Mouse (Mus musculus): ENCODE data around the gene Cdca8.

The Cdca8 gene

DNA sequence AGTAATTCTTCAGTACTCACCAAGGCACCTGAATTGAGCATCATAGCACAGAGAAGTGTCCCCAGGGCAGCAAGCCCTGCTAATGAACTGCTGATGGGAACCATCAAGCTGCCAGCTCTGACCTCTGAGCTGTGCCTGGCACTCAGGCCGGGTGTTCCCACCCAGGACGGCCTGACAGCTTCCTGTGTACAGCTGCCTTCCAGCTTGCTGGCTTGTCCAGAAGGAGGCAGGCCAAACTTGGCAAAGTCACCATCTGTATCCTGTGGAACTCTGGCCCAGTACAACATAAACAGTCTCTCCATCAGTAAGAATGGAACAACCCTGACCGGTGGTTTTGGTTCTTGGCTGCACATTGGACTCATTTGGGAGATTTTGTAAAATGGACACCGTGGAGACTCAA, 14.4 kb upstream of the Cdca8 start:
- no peak for DNase-seq (ENCODE audit: low spot score in 2 of 2)

DNA sequence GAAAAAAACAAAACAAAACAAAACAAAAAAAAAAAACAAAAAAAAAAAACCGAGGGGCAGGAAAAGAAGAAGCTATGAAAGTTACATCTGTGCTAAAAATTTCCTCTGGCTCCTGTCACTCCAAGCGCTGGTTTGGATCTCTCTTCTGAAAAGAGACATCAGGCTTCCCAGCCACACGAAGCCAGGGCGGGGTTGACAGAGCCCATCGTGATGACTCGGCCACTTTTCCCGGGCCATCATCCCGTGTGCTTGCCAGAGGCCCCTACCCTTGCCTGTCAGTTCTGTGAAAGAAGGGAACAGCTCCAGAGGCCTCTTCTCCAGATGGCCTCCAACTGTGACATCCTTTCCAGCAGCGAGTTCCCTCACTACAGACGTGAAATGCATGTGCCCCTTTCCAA, 11.9 kb upstream of the Cdca8 start:
- no peak for DNase-seq (ENCODE audit: low spot score in 2 of 2)

DNA sequence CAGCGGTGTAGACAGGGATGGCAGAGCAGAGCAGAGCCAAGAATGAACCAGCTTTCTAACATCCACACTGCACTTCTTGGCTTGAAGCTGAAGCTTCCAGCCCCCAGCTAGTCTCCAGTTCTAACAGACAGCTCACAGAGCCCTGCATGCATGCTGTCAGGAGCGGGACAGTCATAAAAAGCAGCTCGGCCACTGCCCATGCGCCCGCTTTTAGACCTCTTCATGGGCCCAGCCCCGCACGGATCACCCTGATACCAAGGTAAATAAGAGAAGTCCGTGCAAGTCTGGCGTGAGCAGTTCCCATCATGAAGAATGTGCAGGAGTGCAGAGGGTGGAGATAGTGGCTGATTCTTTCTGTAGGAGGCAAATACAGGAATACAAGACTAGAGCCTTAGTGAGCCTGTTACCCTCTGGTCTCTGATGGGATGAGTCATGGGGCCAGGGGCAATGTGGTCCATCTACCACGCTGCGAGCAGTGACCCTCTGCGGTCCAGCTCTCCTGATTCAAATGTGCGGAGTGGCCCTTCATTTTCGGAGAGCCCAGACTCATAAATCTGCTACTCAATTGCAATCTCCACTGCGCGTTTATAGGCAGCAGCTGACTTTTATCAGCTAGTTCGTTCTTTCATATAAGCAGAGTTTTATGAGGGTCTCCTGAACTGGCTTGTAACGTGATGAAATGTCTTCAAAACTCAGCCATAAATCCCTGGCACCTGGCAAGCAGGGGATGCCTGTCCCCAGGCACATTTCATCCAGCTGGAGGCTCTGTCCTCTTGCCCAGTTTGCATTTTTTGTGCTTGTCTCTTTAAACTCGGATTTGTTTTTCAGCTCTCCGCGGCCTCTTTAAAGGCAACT, 11.3 kb upstream of the Cdca8 start:
- DNase-seq (ENCODE audit: low spot score in 2 of 2): no peak

DNA sequence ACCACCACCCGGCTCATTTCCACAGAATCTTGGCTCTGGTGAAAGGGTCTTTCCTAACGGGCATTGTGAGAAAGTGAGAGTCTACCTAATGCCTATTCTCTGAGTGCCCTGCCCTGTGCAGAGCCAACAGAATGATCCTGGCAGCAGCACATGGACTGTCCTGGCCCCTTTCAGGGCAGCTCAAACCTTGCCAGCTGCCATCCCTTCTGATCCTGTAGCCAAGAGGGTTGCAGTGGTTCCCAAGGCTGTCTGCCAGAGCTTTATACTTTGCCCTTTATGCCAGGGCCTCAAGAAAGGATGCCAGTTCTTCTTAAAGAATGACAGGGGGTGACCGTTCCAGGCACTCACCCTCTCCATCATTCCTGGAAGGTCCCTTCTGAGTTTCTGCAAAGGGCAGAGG, 10.4 kb upstream of the Cdca8 start:
- DNase-seq (ENCODE audit: low spot score in 2 of 2): no peak

DNA sequence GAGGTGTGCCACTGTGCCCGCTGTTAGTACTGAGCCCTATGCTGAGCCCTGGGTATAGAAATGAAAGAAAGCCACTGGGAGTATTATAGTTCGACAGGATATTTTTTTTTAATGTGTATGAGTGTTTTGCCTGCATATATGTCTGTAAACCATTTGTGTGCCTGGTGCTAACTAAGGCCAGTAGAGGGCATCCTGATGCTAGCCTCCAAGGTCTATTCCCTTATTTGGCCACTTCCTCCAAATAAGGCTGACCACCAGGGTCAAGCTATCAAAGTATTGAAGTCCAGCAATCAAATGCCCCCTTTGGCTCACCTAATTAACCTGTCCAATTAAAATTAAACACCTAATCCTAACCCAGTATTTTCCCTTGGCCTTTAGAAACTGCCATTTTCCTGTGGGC, 5.8 kb upstream of the Cdca8 start:
- DNase-seq (ENCODE audit: low spot score in 2 of 2): no peak

DNA sequence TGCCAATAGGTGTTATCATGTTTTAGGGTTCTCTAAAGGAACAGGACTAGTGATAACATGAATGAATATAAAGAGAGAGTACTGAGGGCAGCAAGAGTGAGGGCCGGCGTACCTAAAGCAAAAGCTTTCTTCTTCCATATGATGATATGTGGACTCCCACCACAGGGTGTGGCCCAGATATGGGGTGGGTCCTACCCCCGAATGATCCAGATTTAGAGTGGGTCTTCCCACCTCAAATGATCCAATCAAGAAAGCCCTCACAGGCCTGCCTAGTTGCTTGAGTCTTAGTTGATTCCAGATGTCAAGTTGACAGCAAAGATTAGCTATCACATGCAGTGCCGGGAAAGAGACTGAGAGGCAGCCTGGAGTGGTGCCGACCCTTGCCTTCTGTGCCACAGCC, 4.7 kb upstream of the Cdca8 start:
- DNase-seq (ENCODE audit: low spot score in 2 of 2): no peak

DNA sequence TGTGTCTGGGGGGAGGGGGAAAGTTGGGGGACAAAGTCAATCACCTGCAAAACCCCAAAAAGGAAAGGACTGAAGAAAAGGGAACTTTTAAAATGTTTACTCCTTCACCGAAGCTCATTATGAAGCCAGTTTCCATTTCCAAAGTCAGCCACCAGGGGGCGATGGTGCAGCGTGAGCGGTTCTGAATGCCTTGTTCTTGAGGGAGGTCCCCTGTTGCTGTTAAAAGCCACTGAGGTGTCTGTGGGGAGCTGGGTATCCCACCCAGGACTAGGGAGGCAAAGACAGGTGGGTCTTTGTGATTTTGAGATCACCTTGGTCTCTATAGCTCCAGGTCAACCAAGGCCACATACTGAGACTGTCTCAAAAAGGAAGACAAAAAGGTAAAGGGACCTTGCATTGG, 3.9 kb upstream of the Cdca8 start:
- peak; percentile 78 to 94 for DNase-seq (ENCODE audit: low spot score in 2 of 2)

DNA sequence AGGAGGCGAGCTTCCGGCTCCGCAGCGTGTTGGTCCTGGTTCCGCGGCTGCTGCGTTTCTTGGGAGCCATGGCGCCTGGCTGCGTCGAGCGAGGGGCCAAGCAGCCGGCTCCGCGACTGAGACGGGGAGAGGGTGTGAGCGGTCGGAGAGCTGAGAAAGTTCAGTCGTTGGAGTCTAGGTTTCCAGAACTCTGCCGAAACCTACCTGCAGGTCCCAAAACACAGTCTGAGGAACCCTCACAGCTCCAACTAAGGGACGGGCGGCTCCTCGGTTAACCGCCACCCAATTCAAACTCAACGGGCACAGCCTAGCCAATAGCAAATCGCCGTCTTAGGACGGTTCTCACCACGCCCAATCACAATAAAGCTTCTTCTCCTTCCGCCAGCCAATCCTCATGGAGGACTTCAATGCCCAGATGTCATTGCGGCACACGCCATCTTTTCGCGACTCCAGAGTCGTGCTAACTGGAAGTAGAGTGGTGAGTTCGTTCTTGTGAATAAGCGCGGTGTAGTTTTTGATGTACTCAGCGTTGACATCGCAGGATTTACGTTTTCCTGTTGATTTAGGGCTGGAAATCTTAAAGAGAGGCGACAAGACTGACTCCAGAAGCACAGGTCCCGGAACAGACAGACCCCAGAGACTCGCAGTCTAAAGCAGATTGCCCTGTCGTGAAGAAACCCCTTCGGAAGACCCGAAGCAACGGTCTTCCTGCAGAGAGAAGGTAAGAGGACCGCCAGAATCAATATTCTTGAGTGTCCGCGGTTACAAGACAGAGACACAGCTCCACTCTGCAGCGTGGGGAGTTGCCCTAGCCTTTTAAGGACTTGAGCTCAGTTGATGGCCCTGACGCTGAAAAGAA, 2.3 kb downstream of the Cdca8 start, which contains the start of gene 9930104L06Rik:
9930104L06Rik (plus strand) TSS at position 436 of the 859 bp plus-strand sequence.
- DNase-seq (ENCODE audit: low spot score in 2 of 2): peak; percentile 90 to 93

DNA sequence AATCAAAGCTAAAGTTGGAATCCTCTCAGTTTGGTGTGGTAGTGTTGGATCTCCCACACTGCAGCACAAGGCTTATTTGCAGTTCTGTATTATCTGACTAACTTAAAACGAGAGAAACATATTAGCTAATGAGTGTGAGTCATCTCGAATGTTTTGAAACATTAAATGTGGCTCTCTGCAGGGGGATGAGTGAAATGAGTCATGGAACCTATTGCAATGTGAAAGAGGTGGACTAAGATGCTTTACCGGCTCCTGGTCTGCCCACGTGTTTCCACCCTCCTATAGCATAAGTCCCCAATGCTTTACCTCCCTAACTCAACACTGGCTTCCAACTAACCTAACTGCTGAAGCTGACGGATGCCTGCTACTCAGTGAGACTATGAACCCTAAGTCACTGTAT, 11.0 kb downstream of the Cdca8 start:
- no peak for DNase-seq (ENCODE audit: low spot score in 2 of 2)

DNA sequence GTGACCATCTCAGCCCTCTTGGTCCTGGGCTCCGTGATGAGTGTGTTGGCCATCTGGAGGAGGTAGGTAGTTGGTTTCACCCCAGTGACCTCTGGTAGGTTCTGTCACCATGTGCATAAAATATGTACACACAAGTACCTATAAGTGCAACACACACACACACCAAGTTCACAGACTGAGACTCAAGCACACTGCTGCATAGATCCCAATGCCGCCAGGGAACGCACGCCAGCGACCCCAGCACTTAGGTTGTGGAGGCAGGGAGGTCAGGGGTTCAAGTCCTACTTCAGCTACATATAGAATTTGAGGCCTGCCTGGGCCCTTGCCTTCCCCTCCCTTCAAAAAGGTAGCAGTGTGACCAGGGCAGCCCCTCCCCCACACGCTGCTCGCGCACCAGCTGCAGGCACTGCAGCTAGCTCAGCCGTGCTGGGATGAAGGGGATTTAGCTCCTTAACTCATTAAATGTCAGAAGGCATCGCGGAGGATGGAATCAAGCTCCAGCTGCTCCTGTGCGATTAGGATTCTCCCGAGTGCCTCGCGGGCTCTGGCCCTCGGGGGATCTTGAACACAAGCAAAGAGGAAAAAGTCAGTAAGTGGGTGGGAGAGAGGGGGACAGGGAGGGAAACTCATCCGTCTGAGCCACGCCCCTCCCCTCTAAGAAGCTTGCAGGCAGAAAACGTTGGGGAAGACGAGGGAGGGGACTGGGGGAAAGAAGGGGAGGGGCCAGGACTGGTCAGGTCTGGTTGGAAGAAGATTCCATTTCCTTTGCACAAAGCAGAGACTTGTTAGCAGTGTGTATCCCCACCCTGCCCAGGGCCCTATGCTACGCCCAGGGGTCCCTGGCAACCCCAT, 32.9 kb downstream of the Cdca8 start:
- no peak for DNase-seq (ENCODE audit: low spot score in 2 of 2)

DNA sequence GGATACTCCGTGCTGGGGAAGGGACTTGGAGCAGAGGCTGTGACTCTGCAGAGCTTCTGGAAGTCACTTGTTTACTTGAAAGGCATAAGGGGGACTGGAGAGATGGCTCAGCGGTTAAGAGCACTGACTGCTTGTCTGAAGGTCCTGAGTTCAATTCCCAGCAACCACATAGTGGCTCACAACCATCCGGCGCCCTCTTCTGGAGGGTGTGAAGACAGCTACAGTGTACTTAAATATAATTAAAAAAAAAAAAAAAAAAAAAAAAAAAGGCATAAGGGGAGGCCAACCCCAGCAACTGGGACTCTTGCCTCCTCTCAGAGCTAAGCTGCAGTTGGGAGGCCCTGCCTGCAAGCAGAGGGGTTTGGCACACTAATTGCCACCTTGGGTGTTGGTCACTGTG, 33.7 kb downstream of the Cdca8 start:
- no peak for DNase-seq (ENCODE audit: low spot score in 2 of 2)

DNA sequence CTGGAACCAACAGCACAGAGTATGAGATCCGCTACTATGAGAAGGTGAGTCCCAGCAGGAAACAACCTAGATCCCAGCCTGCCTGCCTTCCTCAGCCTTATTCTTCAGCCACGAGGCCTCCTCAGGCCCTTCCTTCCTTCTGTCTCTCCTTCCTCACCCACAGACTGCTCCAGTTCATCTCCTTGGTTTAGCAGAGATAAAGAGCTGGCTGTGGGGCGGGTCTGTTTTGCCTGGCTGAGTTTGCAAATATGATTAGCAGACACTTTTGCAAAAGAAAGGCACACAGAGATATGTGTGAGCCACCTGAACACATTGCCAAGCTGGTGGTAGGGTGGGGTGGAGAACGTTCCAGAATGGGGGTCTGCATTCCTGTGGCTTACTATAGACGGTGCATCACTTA, 39.2 kb downstream of the Cdca8 start:
- DNase-seq (ENCODE audit: low spot score in 2 of 2): no peak

DNA sequence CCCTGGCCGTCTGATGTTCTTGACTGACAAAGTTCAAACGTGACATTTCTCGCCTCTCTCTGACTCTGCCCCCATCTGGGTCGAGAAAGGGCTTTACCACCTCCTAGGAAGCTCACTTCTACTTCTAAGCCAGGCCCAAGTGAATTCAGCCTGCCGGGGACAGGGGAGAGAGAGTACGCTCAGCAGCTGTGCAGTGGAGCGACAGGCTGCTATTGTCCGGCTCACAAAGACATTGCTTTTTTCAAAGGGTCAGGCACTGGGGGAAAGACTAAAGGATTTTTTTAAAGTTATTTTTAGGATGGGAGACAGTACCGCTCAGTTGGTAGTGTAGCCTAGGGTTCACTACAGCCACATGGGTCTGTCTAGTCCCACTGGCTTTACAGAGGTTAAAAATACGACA, 40.7 kb downstream of the Cdca8 start:
- DNase-seq (ENCODE audit: low spot score in 2 of 2): no peak

DNA sequence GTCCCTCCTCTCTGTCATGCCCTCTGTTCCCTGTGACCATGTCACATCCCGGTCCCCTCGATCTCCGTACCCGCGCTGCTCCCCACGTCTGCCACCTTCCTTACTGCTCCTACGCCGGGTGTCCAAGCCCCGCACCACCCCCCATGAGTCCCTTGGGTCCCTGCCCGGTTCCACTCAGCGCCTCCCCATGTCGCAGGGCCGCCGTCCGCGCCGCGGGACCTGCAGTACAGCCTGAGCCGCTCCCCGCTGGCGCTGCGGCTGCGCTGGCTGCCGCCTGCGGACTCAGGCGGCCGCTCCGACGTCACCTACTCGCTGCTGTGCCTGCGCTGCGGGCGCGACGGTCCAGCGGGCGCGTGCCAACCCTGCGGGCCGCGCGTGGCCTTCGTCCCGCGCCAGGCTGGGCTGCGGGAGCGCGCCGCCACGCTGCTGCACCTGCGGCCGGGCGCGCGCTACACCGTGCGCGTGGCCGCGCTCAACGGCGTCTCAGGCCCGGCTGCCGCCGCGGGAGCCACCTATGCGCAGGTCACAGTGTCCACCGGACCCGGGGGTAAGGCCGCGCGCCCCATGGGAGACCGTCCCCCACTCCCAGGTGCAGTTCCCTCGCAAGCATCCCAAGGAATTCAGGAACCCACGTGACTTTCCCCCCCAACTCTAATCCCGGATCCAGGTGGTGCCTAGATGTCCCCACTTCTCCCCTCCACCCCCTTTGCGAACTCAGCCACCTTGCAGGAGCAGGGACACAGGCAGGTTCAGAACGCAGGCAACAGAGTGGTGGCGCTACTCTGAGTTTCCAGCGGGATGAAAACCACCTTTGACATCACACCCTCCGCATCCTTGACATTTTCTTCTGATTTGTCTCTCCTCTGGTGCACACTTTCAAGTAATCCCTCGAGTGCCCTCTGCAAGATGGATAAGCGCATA, 44.3 kb downstream of the Cdca8 start:
- DNase-seq (ENCODE audit: low spot score in 2 of 2): no peak

DNA sequence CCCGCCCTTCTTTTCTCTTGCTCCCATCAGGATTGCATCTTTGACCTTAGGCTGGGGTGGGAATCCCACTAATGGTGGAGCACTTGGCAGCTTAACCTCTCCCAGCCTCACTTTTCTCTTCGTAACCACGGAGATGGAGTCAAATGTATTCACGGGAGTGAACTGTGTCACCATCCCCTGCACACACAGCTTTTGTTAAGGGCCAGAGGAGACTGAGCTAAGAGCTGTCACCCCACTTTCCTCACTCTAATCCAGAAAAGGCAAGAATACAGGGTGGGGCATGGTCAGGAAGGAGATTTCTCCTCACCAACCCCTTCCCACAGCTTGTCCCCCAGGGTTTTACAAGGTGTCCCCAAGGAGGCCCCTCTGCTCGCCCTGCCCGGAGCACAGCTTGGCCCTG, 45.3 kb downstream of the Cdca8 start:
- no peak for DNase-seq (ENCODE audit: low spot score in 2 of 2)

DNA sequence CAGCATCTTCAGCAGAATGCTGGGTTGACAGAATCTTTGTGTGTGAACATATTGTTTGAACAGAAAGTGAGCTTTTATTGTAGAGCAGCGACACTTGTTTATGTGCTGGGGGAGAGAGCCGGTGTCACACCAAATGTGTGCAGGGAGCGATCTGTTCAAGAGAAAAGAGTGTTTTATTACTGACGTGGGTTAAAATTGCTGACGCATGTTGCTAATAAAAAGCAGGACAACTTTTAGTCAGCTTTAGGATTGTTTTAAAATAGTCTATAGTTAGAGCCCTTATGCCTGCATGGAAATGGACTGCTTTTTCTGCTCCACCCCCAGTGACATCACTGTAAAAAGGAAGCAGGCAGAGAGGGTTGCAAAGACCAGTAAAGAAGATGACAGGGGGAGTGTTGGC, 48.3 kb downstream of the Cdca8 start:
- DNase-seq (ENCODE audit: low spot score in 2 of 2): no peak

DNA sequence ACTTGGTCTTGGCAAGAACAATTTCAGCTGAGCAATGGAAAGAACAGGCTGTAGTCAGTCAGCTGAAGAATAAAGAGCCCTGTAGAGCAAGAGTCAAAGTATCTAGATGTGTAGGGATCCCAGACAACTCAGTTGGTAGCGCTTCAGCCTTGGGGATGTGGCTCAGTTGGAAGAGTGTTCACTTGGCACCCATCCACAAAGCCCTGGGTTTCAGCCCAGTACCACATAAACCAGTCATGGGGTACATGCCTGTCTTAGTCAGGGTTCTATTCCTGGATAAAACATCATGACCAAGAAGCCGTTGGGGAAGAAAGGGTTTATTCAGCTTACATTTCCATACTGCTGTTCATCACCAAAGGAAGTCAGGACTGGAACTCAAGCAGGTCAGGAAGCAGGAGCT, 49.2 kb downstream of the Cdca8 start:
- DNase-seq (ENCODE audit: low spot score in 2 of 2): no peak

DNA sequence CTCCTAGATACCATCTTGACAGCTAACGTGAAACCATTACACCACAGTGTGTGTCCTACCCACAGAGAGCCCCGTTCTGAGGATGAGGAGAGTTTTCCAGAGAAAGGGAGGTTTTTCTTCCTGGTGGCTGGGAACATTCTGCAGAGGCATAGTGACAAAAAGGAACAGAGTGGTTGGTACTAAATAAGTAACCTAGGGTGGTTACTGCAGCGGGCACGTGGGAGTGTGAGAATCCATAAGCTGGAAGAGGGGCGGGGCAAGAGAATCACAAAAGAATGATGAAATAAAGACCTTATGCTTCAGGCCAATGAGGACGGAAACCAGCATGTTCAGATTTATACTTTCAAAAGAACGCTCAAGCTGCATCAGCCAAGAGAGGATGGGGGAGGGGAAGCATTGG, 50.4 kb downstream of the Cdca8 start:
- DNase-seq (ENCODE audit: low spot score in 2 of 2): no peak

DNA sequence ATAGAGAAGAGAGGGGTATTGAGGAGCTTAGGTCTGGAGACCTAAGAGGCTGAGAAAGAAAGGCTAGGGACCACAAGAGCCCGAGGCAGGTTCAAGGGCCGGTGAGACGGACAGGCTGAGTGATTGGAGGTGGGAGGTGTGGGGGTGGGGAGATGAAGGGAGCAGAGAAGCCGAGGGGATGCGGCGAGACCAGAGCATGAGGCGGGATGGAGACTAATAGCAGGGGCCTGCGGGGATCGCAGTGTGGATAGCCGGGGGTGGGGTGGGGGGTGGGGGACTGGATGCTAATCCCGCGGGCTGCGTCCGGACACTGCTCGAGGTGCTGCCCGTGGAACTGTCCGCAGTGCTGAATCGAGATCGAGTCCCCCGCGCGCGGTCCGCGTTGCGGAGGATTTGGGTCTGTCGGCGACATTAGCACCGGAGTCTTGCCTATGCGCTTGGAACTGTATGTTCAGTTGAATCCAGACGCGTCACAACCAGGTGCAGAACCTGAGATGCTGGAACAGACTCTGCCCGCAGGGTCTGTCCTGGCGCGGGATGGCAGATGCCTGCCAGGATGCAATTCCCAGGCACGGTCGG, 56.9 kb downstream of the Cdca8 start:
- no peak for DNase-seq (ENCODE audit: low spot score in 2 of 2)

DNA sequence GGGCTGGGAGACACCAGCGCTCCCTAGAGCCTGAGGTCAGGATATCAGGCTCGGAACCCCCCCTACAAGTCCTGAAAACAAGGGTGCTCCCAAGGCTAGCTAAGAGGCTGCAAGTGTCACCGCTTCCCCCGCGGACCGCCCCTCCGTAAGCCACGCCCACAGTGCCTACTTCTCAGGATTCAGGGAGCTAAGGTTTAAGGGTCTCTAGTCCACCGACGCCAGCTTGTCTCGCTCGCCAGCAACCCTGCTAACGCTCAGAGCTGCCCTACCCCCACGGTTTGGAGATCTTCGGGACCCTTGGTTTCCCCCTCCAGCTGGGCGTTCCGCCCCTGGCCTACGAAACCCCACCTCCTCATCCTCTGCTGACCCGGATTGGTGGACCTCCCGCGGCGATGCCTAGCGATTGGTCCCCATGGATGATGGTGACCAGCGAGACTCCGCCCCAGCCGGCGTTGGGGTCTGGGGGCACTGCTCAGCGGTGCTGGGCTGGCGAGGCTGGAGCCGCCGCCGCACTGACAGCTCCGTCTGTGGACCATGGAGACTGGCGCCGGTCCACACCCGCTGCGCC, 57.7 kb downstream of the Cdca8 start:
- DNase-seq (ENCODE audit: low spot score in 2 of 2): no peak
